Mouse (Mus musculus) CH12.LX (cell line): ENCODE data around the gene Phf21a.

Experiments used
- CTCF ChIP-seq, 2 experiments: IDR thresholded peaks in 1 of 2; conservative IDR thresholded peaks in 1 of 2; 2 replicates each; pipeline ENCODE4 v1.5.1; 2011 to 2012; ENCODE audit warnings: low read depth in 2 of 2, low read length in 2 of 2, improper control_type of control experiment in 1 of 2, inconsistent platforms in 1 of 2, mild to moderate bottlenecking in 1 of 2, moderate library complexity in 1 of 2
- ETS1 ChIP-seq: conservative IDR thresholded peaks from 2 replicates; pipeline ENCODE4 v1.6.1; 2012; ENCODE audit warnings: low read depth, mild to moderate bottlenecking, inconsistent platforms, low read length, improper control_type of control experiment, moderate library complexity
- IRF4 ChIP-seq: IDR thresholded peaks from 2 replicates; pipeline ENCODE4 v1.6.1; 2014; ENCODE audit warnings: low read depth, mild to moderate bottlenecking, inconsistent platforms, low read length, improper control_type of control experiment
- MAZ ChIP-seq: IDR thresholded peaks from 2 replicates; pipeline ENCODE4 v1.6.1; 2012; ENCODE audit warnings: low read depth, mild to moderate bottlenecking, inconsistent platforms, low read length, improper control_type of control experiment, moderate library complexity
- MEF2A ChIP-seq: IDR thresholded peaks from 2 replicates; pipeline ENCODE4 v1.6.1; 2014; ENCODE audit warnings: low read depth, mild to moderate bottlenecking, inconsistent platforms, low read length, improper control_type of control experiment, borderline replicate concordance
- NELFE ChIP-seq: IDR thresholded peaks from 2 replicates; pipeline ENCODE4 v1.6.1; 2011; ENCODE audit warnings: low read depth, low read length, improper control_type of control experiment
- NRF1 ChIP-seq: IDR thresholded peaks from 2 replicates; pipeline ENCODE4 v1.6.1; 2014; ENCODE audit warnings: low read depth, mild to moderate bottlenecking, inconsistent platforms, low read length, improper control_type of control experiment, moderate library complexity
- POLR2A ChIP-seq: IDR thresholded peaks from 2 replicates; pipeline ENCODE4 v1.6.1; 2011; ENCODE audit warnings: low read depth, mild to moderate bottlenecking, improper control_type of control experiment, low read length

DNA sequence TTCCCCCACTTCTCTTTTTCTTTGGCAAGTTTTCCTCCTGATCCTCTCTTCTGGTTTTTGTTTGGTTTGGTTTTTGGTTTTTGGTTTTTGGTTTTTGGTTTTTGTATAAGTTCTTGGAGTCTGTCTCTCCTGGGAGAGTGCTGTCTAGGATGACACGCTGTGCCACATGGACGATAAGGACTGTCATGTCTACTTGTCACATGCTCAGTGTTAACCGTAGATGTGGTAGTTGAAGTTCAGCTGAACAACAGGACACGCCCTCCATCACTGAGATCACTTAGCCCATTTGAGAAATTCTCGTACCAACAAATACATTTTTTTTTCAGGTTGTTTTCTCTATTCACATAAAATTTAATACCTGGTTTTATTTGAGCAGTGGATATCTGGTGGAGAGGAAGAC lies 224.3 kb downstream of the Phf21a start:
- no peak for TF ChIP-seq POLR2A
- TF ChIP-seq NRF1: no peak
- TF ChIP-seq CTCF (conservative IDR thresholded peaks at IDR 0.05 in 1 of 2, IDR thresholded peaks at IDR 0.05 in 1 of 2; ENCODE audit: low read depth in 2 of 2, low read length in 2 of 2): no peak
- no peak for TF ChIP-seq MEF2A
- no peak for TF ChIP-seq ETS1
- no peak for TF ChIP-seq NELFE
- TF ChIP-seq MAZ: no peak
- TF ChIP-seq IRF4: no peak
